Mouse (Mus musculus) kidney, adult 2 months (tissue): ENCODE measurements at regions not wholly inside any gene's neighbourhood (a gene's known extent, or its start where the extent isn't known, plus 50 kb on each side); places are given as distances from the start of the nearest gene placed in this dataset.

Experiments used
- DNase-seq: peaks from one replicate; pipeline ENCODE4 v3.0.0; 2021
- H3K27ac ChIP-seq: fragments of 200-500 bp; 2 replicates; pipeline ENCODE4 v1.5.1; 2012; ENCODE audit warnings: low read depth, low read length, control low read depth, inconsistent platforms; ENCODE audit not compliant: insufficient read depth
- H3K27me3 ChIP-seq: fragments of 200-500 bp; replicated peaks from 2 replicates; pipeline ENCODE4 v1.6.1; 2012; ENCODE audit warnings: mild to moderate bottlenecking, moderate library complexity, low read length, inconsistent platforms; ENCODE audit not compliant: control insufficient read depth, insufficient read depth
- H3K36me3 ChIP-seq: fragments of 200-500 bp; 2 replicates; pipeline ENCODE4 v1.6.1; 2012; ENCODE audit warnings: mild to moderate bottlenecking, moderate library complexity, low read length, inconsistent platforms; ENCODE audit not compliant: control insufficient read depth, insufficient read depth
- H3K4me1 ChIP-seq: fragments of 200-500 bp; 2 replicates; pipeline ENCODE4 v1.6.1; 2011; ENCODE audit warnings: low read length; ENCODE audit not compliant: control insufficient read depth, insufficient read depth
- H3K4me3 ChIP-seq: fragments of 200-500 bp; 2 replicates; pipeline ENCODE4 v1.5.1; 2011; ENCODE audit warnings: mild to moderate bottlenecking, low read depth, low read length, control low read depth; ENCODE audit not compliant: insufficient read depth
- CTCF ChIP-seq: fragments of 200-500 bp; conservative IDR thresholded peaks from 2 replicates; pipeline ENCODE4 v1.5.1; 2011; ENCODE audit warnings: low read depth, mild to moderate bottlenecking, control low read depth, low read length, moderate library complexity, mixed read lengths; ENCODE audit not compliant: insufficient read depth, insufficient read length
- POLR2A ChIP-seq: fragments of 200-500 bp; IDR thresholded peaks from one replicate; pipeline ENCODE4 v1.6.1; 2011; ENCODE audit warnings: low read depth, low read length, control low read depth
- WGBS: fragments of 180-500 bp; shearing (Covaris S2); methylation state at CpG from one replicate; pipeline ENCODE4 v1.1.7; 2018; 5-methylcytosine and 5-hydroxymethylcytosine counted together

GRCm38 (mm10) chr17:62546286-62546685 lies 334.8 kb downstream of the Efna5 start:
- no peak for DNase-seq
- 89% methylated on average over 7 of the region's 7 CpGs for WGBS
- Histone ChIP-seq H3K27me3 (no peaks in the 10 kb centered on the region), H3K27ac (no peak overlapping the region), H3K4me1 (no peaks in the 10 kb centered on the region), H3K4me3 (no peak overlapping the region), H3K36me3 (no peaks in the 10 kb centered on the region)
- no peak for TF ChIP-seq POLR2A
- TF ChIP-seq CTCF, result no peak

- DNase-seq, result peak; percentile 9
- TF ChIP-seq CTCF (no peak), POLR2A (no peak)
- Histone ChIP-seq H3K4me3 (no peak overlapping the region), H3K4me1 (no peaks in the 10 kb centered on the region), H3K27ac (no peak overlapping the region), H3K27me3 (no peaks in the 10 kb centered on the region), H3K36me3 (no peaks in the 10 kb centered on the region)
- 62% methylated on average over 9 of the region's 9 CpGs for WGBS
Measured at GRCm38 (mm10) chr17:62545330-62545729, 335.8 kb downstream of the Efna5 start.

- TF ChIP-seq POLR2A (no peak), CTCF (no peak)
- H3K4me1 ChIP-seq, result no peaks in the 10 kb centered on the region
- H3K27ac ChIP-seq, result no peak overlapping the region
- DNase-seq, result no peak
- H3K4me3 ChIP-seq, result no peak overlapping the region
- H3K27me3 ChIP-seq, result no peaks in the 10 kb centered on the region
- H3K36me3 ChIP-seq, result no peaks in the 10 kb centered on the region
- WGBS, result 75% methylated on average over 18 of the region's 18 CpGs
Measured at GRCm38 (mm10) chr17:62543056-62543975, 337.8 kb downstream of the Efna5 start.

- Histone ChIP-seq H3K4me3 (no peak overlapping the region), H3K4me1 (no peaks in the 10 kb centered on the region), H3K27me3 (no peaks in the 10 kb centered on the region), H3K36me3 (no peaks in the 10 kb centered on the region), H3K27ac (no peak overlapping the region)
- TF ChIP-seq POLR2A, result no peak
- no peak for TF ChIP-seq CTCF
- WGBS, result 79% methylated on average over 2 of the region's 2 CpGs
- no peak for DNase-seq
Measured at GRCm38 (mm10) chr17:62529911-62530310, 351.2 kb downstream of the Efna5 start.

GRCm38 (mm10) chr17:62527556-62527955 lies 353.6 kb downstream of the Efna5 start:
- TF ChIP-seq POLR2A (no peak), CTCF (no peak)
- 90% methylated on average over 2 of the region's 2 CpGs for WGBS
- no peaks in the 10 kb centered on the region for H3K4me1 ChIP-seq
- no peaks in the 10 kb centered on the region for H3K27me3 ChIP-seq
- no peaks in the 10 kb centered on the region for H3K36me3 ChIP-seq
- no peak overlapping the region for H3K27ac ChIP-seq
- no peak overlapping the region for H3K4me3 ChIP-seq
- DNase-seq, result no peak

- 46% methylated on average over 3 of the region's 3 CpGs for WGBS
- H3K27me3 ChIP-seq, result no peaks in the 10 kb centered on the region
- no peaks in the 10 kb centered on the region for H3K4me1 ChIP-seq
- H3K4me3 ChIP-seq, result no peak overlapping the region
- H3K27ac ChIP-seq, result no peak overlapping the region
- no peak for DNase-seq
- TF ChIP-seq POLR2A (no peak), CTCF (no peak)
- no peaks in the 10 kb centered on the region for H3K36me3 ChIP-seq
Measured at GRCm38 (mm10) chr17:62513635-62514034, 367.5 kb downstream of the Efna5 start.

- Histone ChIP-seq H3K36me3 (no peaks in the 10 kb centered on the region), H3K4me3 (no peak overlapping the region), H3K27me3 (no peaks in the 10 kb centered on the region), H3K4me1 (no peaks in the 10 kb centered on the region), H3K27ac (no peak overlapping the region)
- no peak for DNase-seq
- WGBS, result 88% methylated on average over 4 of the region's 4 CpGs
- TF ChIP-seq POLR2A, result no peak
- no peak for TF ChIP-seq CTCF
Measured at GRCm38 (mm10) chr17:62510184-62510583, 370.9 kb downstream of the Efna5 start.
